Mouse (Mus musculus) thymus, postnatal 25 days (tissue): ENCODE measurements around the gene Mettl8.

Experiments
- DNase-seq: peaks from one replicate; pipeline ENCODE4 v3.0.0; 2022

Mettl8 gene

DNA sequence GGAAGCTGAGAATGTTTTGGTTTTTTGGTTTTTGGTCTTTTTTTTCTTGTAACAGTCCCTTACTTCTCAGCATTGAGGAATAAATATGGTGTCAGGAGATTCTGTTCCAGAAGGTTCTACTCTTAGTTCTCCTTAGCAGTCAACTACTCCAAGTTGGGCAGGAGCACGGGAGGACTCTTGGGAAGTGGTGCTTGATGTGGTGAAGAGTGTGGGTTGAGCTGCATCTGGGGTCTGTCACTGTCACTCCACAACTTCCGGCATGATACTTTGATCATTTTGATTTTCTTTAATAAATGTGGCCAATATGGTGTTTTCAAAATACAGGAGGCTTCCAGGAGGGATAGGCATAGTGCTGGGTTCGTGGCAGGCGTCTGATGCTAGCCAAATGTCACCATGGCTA is 22.4 kb downstream of the Mettl8 start:
- no peak for DNase-seq

DNA sequence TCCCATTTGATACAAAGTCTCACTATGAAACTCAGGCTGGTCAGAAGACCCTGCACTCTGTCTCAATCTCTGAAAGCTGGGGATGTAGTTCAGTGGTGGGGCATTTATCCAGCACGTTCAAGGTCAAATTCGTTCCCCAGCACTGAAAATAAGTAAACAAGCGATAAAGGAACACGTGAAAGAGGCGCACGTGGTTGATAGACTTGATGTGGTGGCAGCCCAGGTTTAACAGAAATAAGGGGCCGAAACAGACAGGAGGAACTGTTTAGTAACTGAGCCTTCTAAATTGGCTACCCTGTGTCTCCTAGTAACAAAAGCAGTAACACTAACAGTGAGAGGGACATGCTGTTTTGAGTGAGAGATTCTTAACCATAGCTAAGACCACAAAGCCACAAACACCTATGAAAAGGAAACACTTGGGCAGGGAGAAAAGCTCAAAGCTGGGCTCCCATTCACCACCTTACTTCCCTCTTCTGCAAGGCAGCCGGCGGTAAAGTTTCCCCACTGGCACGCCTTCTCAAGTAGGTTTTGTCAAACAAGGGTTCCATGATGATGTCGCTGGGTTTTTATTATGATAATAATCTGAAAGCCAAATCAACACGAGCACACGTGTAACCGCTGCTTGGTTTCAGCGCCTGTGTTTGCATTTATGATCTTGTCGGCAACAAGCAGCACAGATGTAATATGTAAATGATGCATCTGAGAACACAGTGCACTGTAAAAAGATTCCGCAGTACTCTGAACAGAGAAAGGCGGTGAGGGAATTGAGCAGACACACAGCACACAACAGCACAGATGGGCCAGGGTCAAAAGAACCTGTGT is 23.2 kb downstream of the Mettl8 start:
- DNase-seq = peak; percentile 58

DNA sequence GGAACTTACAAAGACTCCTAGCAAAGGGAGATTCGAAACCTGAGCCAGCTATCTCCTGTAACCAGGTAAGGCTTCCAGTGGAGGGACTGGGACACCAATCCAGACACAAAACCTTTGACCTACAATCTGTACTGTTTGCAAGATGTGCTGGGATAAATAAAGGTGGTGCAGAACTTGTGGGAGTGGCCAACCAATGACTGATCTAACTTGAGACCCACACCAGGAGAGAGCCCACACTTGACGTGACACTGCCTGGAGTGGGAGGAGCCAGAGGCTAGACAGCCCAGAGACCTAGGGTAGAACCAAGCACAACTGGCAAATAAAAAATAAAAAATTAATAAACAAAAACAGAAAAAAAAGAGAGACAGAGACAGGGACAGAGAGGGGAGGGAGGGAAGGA is 24.7 kb downstream of the Mettl8 start:
- DNase-seq = no peak

DNA sequence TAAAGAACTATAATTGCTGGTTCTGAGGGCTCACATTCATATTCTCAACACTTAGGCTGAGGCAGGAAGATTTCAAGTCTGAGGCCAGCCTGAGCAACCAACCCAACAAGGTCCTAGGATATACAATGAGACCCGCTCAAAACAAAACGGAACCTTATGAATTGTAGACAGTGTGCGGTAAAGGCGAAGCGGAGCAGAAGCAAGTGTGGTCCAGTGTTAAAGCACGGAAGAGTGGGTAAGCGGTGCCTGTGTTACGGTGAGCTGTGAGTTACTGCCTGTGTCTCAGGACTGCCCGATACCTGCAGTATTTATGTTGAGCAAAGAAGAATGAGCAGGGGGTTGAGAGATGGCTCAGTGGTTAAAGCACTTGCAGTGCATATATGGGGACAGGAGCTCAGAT is 27.8 kb downstream of the Mettl8 start:
- DNase-seq = no peak

DNA sequence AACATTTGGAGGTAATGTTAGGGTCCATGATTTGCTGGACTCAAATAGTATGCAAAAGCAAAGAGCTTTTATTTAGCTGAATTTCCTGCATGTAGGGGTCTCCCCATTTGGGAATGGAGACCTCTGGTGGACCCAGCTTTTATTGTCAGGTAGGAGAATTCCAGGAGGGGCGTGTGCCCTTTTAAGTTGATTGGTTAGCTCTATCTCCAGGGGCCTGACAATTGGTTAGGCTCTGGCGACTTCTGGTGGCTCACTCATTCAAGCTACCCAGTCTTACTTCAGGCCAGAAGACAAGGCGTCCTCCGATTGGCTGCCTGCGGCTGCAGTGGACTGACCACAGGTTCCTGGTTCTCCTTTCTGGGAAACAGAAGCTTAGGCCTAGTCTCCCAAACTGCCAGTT is 28.6 kb downstream of the Mettl8 start:
- DNase-seq = no peak

DNA sequence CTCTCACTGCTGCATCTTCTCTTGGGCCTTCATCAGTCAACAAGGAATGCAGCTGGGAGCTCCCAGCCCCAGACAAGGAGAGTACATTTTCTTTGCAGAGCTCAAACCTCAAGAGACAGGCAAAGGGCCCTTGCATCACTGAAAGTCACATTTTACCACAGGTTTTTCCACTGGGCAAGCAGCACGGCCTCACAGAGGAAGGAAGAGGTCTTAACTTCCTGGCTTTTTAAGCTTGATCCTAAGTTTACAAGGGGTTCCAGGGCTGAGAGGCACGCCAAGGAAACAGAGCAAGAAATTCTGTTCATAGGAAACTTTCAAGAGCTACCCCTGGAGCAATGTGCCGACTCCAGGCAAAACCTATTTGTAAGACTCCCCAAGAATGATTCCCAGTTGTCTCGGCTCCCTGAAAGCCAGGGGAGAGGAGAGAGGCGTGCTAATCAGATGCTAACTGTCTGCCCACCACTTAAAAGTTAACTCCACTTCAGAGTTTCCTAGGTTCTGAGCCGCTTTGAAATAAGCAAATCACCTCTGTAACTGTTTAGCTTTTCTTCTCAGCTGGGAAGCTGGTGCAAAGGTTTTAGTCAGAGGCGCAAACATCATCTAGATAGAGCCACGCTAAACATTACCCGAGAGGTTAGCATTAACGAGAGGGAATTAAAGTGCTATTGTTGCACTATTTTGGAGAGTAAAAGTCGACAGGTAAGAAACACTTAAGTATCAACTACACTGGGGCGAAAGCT is 29.6 kb downstream of the Mettl8 start:
- no peak for DNase-seq

DNA sequence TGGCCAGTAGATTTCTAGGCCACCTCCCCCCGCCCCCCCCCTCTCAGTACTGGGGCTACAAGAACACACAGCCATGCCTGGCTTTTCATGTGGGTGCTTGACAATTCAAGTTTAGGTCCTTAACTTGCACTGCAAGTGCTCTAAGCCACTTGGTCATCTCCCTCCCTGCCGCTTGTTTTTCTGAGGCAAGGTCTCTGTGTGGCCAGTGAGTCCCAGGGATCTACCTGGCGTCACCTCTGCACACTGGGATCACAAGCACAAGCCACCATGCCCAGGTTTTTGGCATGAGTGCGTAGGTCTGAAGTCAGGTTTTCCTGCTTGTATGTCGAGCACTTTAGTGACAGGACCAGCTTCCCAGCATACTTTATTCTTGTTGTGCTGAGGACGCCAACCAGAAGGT is 31.4 kb downstream of the Mettl8 start:
- no peak for DNase-seq

DNA sequence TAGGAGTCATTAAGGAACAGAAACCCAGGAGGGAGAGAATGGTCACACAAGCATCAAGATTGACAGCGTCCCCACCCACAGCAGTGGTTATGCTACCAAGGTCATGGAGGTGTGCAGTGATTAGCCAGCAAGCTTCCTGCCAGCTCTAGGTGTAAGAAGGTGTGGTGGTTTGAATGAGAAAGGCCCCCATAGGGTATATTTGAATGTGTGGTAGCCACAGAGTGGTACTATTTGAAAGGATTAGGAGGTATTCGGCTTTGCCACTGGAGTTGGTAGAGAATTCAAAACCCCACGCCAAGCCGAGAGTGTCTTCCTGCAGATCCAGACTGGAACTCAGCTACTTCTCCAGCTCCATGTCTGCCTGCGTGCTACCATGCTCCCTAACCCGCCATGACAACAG is 32.4 kb downstream of the Mettl8 start:
- no peak for DNase-seq

DNA sequence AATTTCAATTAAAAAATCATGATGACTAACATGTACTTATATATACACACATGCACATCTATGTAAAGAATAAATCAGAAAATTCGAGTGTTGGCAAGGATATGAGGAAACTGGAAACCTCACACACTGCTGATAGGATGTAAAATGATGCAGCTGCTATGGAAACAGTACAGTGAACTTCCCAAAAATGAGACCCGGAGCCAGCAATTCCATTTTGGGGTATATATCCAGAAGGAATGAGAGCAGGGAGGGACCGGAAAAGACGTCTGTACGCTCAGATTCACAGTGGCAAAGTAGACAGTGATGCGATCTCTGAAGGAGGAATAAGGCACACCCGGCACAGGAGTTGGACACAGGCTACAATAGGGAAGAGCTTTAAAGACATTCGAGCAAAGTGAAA is 34.7 kb downstream of the Mettl8 start:
- no peak for DNase-seq

DNA sequence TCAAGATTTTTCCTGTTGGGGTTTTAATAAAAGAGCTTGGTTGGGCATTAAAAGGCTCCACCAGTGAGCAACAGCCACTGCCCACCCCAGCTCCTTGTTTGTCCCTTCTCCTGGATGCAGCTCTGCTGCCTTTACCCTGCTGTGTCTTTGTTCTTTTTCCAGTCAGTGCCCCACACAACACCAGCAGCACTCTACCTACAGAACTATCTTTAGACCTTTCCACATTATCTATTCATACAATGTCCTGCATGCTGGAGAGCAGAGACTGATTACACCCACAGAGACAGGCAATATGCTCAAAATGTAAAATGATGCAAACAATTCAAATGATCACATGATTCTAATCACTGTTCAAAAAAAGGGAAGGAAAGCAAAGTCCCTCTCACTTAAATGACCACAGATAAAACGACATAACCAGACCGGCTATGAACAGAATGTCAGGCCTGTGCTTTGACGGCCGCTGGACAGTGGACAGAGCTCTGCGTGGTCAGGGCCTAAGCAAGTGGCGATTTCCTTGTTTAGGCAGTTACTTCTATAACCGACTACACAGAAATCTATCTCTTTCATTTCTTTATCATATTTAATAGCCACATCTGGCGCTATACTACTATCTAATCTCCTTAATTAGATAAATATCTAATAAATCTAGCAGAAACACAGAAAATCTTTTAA is 35.5 kb downstream of the Mettl8 start:
- no peak for DNase-seq

DNA sequence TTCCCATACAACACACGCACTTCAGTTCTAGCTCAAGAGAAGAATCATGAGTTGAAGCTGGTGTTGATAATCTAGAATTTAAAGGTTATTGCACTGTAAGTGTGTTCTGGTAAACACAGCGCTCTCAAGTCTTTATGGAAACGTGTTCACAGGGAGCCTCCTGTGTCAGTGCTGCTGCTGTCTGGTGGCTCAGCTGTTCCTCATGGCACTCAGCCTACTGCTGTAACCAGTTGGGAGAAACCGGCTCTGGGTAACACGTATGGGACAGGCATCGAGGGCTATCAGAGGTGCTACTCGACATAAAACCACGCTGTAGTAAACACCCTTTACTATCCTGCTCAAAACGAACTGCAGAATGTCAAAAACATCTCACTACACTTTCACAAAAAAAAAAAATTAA is 36.1 kb downstream of the Mettl8 start:
- DNase-seq = no peak

DNA sequence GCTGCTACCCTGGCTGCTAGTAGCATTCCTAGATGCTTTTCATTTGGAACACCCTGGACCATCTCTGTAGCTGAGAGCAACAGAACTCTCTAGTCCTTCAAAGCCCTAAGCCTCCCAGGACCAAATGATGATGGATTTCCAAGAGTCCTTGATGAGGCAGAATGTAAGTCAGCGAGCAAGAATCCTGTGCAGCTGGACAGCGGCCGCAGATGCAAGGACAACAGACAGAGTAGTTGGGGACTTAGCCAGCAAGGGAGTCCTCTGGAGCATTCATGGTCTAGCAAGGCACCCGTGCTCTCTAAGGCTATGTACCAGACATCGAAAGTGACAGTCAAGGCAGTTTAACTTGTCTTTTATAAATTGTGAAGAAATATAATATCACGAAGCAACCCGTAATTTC is 41.9 kb downstream of the Mettl8 start:
- DNase-seq = no peak

DNA sequence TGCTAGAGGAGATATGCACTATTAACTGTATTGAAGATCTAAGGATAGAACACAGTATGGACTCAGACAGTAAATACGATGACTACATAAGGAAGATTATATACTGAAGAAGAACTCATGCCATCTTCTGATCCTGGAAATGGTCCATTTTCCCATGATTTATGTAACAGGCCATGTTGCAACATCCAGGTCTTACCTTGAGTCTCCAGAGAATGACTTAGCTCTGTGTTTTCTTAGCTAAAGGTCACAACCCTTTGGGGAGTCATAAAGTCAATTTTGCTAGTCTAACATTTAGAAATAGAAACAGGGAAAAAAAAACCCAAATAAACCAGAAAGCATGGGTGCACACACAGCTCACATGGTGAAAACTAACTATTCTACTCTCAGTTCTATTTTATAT is 43.6 kb downstream of the Mettl8 start:
- no peak for DNase-seq

DNA sequence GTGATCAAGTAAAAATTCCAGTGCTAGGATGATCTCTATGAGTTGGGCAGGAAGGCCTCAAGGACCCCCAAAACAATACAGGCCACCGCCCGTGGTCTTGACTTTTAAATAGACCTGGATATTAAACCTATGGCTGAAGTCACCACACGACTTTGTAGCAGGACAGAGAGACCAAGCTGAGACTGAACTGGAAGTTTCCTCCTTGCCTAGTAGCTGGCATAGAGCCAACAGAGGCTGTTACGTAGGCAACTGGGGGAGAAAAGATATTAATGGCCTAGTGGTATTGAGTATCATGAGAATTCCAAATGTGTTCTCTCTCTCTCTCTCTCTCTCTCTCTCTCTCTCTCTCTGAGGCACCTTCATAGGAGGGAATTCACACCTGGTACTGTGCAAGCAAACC is 51.0 kb downstream of the Mettl8 start:
- DNase-seq = no peak

DNA sequence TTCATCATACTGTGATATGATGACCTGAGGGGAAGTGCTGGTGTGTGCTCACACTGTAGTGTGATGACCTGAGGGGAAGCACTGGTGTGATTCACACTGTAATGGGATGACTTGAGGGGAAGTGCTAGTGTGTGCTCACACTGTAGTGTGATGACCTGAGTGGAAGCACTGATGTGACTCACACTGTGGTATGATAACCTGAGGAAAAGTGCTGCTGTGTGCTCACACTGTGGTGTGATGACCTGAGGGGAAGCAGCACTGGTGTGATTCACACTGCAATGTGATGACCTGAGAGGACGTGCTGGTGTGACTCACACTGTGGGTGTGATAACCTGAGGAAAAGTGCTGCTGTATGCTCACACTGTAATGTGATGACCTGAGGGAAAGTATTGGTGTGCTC is 52.9 kb downstream of the Mettl8 start:
- DNase-seq = no peak

DNA sequence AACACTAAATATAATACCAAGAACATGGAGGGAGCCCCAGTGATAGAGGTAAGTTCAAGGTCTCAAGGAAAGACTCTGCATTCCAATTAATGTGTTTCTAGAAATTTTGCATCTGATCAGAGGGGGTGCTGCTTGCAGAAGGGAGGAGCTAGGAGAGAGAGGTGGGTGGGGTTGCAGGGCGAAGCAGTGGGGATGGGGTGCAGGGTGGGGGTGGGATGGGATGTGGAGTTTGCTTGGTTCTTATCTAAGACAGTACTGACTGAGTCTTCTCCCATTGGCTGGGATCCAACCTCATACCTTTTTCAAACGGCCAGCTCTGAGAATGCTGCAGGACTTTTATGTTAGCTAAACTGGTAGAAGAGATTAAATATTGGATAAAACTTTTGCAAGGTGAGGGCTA is 56.6 kb downstream of the Mettl8 start:
- no peak for DNase-seq

DNA sequence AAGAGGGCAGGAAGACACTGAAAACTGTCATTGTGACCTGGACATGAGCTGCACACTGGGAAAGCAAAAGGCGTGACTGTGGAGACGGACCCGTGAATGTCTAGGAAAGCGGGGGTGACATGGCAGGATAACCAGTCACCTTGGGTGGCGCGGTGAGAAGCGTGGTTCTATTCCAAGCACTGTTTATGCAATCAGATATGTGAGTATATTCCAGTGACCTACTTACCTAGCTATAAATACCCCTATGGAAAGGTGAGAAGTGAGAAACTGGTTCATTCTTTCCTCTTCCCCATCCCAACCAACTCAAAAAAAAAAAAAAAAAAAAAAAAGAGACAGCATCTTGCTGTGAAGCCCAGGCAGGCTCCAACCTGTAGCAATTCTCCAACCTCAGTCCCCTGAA is 58.9 kb downstream of the Mettl8 start:
- no peak for DNase-seq

DNA sequence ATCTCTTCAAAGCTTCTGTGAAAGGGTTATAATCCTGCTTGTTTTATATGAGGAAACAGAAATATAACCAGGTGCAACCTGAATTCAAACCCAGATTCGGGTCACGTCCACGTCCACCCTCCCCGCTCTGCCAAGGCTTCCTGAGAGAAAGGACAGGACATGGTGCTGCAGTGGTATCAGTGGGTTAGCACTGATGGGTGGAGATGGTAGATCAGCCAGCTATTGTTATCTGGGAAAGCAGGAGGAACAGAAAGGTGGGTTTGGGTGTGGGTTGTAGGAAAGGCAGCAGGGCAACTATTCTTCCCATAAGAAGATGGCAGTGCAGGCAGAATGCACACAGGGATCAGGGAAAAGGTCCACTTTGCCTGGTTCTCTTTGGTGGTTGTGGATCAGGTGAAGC is 59.5 kb downstream of the Mettl8 start:
- no peak for DNase-seq

DNA sequence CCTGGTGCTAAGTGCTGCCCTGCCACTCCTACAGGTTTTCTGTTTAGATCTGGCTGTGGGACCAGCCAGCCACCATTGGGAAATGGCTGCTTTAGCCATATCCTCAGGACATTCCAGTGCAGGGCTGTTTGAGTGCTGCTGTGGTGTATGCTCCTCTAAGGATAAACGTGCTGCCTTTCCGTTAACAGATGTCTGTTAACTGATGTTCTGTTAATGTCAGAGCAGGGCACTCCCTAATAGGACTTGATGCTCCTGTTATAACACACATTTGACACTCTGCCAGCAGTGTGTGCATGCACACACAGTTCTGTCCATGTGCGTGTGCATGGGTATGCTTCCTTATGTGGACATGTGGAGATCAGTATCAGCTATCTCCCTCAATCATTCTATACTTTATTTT is 61.6 kb downstream of the Mettl8 start:
- no peak for DNase-seq

DNA sequence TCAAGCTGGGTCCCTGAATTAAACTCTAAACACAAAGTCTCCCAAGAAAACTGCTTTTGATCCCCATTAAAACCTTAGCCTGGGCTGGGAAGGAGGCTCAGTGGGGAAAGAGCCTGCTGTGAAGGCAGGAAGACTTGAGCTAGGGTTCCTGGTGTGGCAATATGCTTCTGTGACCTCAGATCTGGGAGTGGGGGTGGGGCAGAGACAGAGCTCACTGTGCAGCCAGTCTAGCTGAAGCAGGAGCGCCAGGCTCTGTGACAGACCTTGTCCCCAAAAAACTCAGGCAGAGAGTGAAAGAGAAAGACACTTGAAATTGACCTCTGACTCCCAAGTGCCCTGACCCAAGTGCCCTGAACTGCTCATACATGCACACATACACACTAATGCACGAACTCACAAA is 62.7 kb downstream of the Mettl8 start:
- DNase-seq = peak; percentile 59

DNA sequence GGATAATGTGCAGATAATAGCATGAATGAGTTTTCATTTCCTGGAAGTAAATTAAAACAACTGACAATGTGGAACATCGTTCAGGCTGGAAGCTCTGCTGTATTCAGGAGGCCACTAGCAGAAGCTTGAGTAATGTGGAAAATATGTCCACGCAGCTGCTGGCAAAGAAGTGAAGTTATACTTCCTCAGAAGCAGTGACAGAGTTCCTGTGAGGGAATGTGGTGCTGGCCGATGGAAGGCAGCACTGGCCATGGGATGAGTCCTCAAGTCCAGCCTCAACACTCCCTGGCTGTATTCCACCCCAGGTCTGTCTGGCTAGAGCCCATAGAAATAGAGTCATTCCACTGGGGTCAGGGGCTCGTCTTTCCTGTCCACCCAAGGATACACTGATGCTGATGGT is 65.2 kb downstream of the Mettl8 start:
- DNase-seq = no peak

DNA sequence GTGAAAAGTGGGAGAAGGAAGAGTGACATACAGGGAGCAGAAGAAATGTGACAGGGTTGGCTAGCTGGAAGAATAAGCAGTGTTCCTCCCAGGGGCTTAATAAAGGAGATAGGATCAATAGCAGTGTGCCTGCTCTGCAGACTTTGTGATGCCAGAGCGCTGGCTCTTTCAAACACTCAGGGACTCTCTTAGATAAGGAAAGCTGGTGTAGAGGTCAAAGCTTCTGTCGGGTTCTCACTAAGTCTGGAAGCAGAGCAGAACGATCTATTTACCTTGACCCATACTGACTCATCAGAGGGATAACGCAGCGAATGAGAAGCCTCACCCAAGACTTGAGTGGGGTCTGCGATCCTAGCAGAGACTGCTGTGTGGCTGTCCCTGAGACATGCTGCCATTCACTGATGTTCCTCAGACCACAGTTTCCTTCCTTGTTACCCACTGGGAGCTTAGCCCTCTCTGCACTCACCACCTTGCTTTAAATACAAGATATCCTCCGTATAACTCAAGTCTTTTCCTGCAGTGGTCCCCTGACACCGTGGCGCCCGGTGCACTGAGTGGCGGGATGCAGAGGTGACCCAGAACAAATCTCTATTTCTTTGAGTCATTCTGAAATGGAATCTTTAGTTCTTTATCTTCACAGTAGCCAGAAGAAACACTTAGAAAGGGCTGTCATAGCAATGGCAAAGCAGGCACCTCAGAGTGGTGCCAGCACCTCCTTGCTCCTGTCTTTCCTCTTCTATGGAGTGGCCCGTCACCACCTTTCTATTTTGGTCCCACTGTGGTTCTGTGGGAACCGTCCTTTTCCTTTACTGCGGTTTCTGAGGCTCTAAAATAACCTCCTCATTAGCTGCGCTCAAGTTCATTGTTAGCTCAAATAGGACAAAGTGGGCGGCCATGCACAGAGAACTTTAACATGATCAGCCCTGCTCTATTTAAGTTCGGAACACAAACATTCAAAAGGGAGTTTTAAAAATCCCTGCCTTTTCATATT is 65.9 kb downstream of the Mettl8 start:
- peak; percentile 19 for DNase-seq

DNA sequence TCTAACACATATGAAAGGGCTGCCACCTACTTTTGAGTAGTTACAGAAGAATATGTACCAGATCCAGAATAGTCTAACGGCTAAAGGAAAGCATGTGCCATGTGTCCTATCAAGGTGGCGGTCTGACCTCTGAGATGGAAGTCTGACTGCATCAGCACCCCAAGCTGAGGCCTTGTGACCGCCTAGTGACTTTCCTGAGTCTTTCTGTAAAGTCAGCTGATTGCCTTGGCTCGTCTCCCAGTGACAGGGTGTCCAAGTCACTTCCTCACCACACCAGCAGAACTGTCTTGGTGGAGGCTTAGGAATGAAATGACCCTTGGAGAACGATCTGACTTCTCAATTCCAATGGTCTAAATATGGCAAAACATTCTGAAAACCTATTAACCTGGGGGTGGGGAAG is 77.1 kb downstream of the Mettl8 start:
- no peak for DNase-seq
